Mouse (Mus musculus): Measurements from ENCODE around the gene Fundc1.
"Not testable (repeated sequence)": the region's sequence is repeated elsewhere in the genome, so short reads cannot be mapped to it uniquely, and the experiment has no call there.

DNA sequence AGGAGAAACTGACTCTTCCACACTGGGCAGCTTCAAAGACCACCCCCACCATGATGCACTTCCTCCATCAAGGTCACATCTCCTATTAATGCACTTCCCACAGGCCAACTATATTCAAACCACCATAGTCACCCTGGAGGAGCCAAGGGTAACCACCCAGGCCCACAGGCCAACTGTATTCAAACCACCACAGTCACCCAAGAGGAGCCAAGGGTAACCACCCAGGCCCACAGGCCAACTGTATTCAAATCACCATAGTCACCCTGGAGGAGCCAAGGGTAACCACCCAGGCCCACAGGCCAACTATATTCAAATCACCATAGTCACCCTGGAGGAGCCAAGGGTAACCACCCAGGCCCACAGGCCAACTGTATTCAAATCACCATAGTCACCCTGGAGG, 20.5 kb downstream of the Fundc1 start:
- TF ChIP-seq CTCF, POLR2A (IDR thresholded peaks at IDR 0.05; ENCODE audit: extremely low read depth, insufficient read depth, low read length): not testable (repeated sequence)

All from cortical plate, adult 2 months (tissue).